Comparison of ENCODE assay signal across 8 mouse cellular contexts in genomic region chr2:127667843-127668506, GRCm38 (mm10). TPM values are rescaled to one million over a fixed set of nuclear protein-coding genes. Genes with fewer than 3 reads are reported as not detected.
A peak's percentile ranks its signal among the peaks of the same experiment; 100 is the strongest.
DNase-seq lines count a peak whose midpoint lies in the region; ATAC-seq and TF ChIP-seq lines count a peak whose summit lies in the region.

No protein-coding gene starts in this region.

- WGBS in heart, postnatal 0 days = 9% methylated on average over 2 of the region's 2 CpGs
- WGBS in kidney, embryonic 14.5 days = 22% methylated on average over 2 of the region's 2 CpGs

- no peak for ATAC-seq in heart, postnatal 0 days (ENCODE audit: insufficient read depth, low read depth)
- ATAC-seq in kidney, embryonic 14.5 days (ENCODE audit: low FRiP score, low TSS enrichment) = no peak

- DNase-seq in heart, postnatal 0 days (ENCODE audit: low spot score) = peak; percentile 21
- DNase-seq in heart, postnatal 25 days (ENCODE audit: low spot score) = no peak
- no peak for DNase-seq in testis, postnatal 10 days (ENCODE audit: low spot score)
- peak; percentile 23 for DNase-seq in c-Kit-positive CD71-positive TER-119-positive erythroid progenitor cells, embryonic 14.5 days (ENCODE audit: low spot score)
- DNase-seq in retina, postnatal 7 days (ENCODE audit: low read depth, low spot score) = peak; percentile 19
- DNase-seq in urinary bladder, postnatal 14 days (ENCODE audit: low spot score) = no peak

- TF ChIP-seq POLR2A in testis, adult 2 months (IDR thresholded peaks at IDR 0.05; ENCODE audit: control insufficient read depth, low read depth, low read length) = no peak

- no peak overlapping the region for H3K9ac ChIP-seq in heart, postnatal 0 days (replicated peaks; ENCODE audit: low read depth, low read length)
- H3K9ac ChIP-seq in kidney, embryonic 14.5 days (ENCODE audit: low read depth, low read length) = no peak overlapping the region

- H3K9me3 ChIP-seq in heart, postnatal 0 days (replicated peaks; ENCODE audit: control insufficient read depth, low read length) = no peaks in the 10 kb centered on the region
- H3K9me3 ChIP-seq in kidney, embryonic 14.5 days (ENCODE audit: control insufficient read depth, low read length) = no peaks in the 10 kb centered on the region

- 0 out of 2 replicates have a peak, but pooled peaks cover 8% of the 10 kb centered on the region for H3K27me3 ChIP-seq in heart, postnatal 0 days (ENCODE audit: control insufficient read depth, insufficient read depth, low read length)
- no peaks in the 10 kb centered on the region for H3K27me3 ChIP-seq in testis, adult 2 months (ENCODE audit: control insufficient read depth, insufficient read depth, low read length)
- H3K27me3 ChIP-seq in kidney, embryonic 14.5 days (ENCODE audit: control insufficient read depth, insufficient read depth, low read length) = no peaks in the 10 kb centered on the region

- H3K36me3 ChIP-seq in heart, postnatal 0 days (replicated peaks; ENCODE audit: control insufficient read depth, insufficient read depth, low read length) = no peaks in the 10 kb centered on the region
- H3K36me3 ChIP-seq in testis, adult 2 months (ENCODE audit: control insufficient read depth, insufficient read depth, low read length) = no peaks in the 10 kb centered on the region
- H3K36me3 ChIP-seq in kidney, embryonic 14.5 days (ENCODE audit: control insufficient read depth, insufficient read depth, low read length) = no peaks in the 10 kb centered on the region

- no peak for TF ChIP-seq EP300 in heart, postnatal 0 days (IDR thresholded peaks at IDR 0.05; ENCODE audit: low read depth)

- no peak overlapping the region for H3K4me2 ChIP-seq in heart, postnatal 0 days (ENCODE audit: low read depth, low read length)
- no peak overlapping the region for H3K4me2 ChIP-seq in kidney, embryonic 14.5 days (replicated peaks; ENCODE audit: low read depth, low read length)

- no peak overlapping the region for H3K27ac ChIP-seq in heart, postnatal 0 days (ENCODE audit: low read depth)
- H3K27ac ChIP-seq in testis, adult 2 months (ENCODE audit: control insufficient read depth, insufficient read depth, low read depth, low read length) = no peak overlapping the region
- no peak overlapping the region for H3K27ac ChIP-seq in kidney, embryonic 14.5 days (ENCODE audit: low read depth, low read length)

- no peak overlapping the region for H3K4me3 ChIP-seq in heart, postnatal 0 days (ENCODE audit: low read depth, low read length)
- H3K4me3 ChIP-seq in testis, adult 2 months (ENCODE audit: control insufficient read depth, low read depth, low read length) = no peak overlapping the region
- H3K4me3 ChIP-seq in kidney, embryonic 14.5 days (ENCODE audit: low read length) = no peak overlapping the region

- intact Hi-C loops in heart, postnatal 25 days (cut with DNase I) = loop anchor here (1.0 kb wide), 1 partner anchor 60 kb away; no protein-coding TSS in a partner anchor

- H3K4me1 ChIP-seq in heart, postnatal 0 days (ENCODE audit: control insufficient read depth, insufficient read depth) = no peaks in the 10 kb centered on the region
- H3K4me1 ChIP-seq in testis, adult 2 months (ENCODE audit: control insufficient read depth, insufficient read depth, low read length) = no peaks in the 10 kb centered on the region
- H3K4me1 ChIP-seq in kidney, embryonic 14.5 days (ENCODE audit: control insufficient read depth, insufficient read depth, low read length) = no peaks in the 10 kb centered on the region

- TF ChIP-seq CTCF in heart, postnatal 0 days (IDR thresholded peaks at IDR 0.05; ENCODE audit: low read depth) = peak; percentile 67
- TF ChIP-seq CTCF in testis, adult 2 months (IDR thresholded peaks at IDR 0.05; ENCODE audit: control insufficient read depth, insufficient read depth, insufficient replicate concordance, low read depth, low read length) = peak; percentile 17; the same call in 1 of the 2 replicates

RNA-seq across cellular contexts. Expression of gene Mal, which starts 11.5 kb away (rescaled TPM):
- total RNA-seq in heart, postnatal 0 days (2014; rRNA removed; ENCODE audit: low replicate concordance) = 8.2 and 11.3 TPM in 2 replicates
- 1.7 and 2.5 TPM in 2 replicates for polyA plus RNA-seq in heart, postnatal 0 days (2015; fragmentation: Nextera tagmentation; extraction: Ambion mirVana)
- total RNA-seq in heart, postnatal 25 days (2021) = 1 to 10 TPM; 5.5 to 7.2 TPM
- 1.2 and 1.3 TPM in 2 replicates for polyA plus RNA-seq in testis, adult 2 months (2012; rRNA removed)
- 21.4 and 33.2 TPM in 2 replicates for polyA plus RNA-seq in kidney, embryonic 14.5 days (2014; fragmentation: Nextera tagmentation; extraction: Ambion mirVana)

Comparison
In these comparisons a context has a peak if more than half of its experiments do, and no peak if none do; other contexts are left out.
1. DNase-seq: peak in heart, postnatal 0 days (single experiment), c-Kit-positive CD71-positive TER-119-positive erythroid progenitor cells, embryonic 14.5 days (single experiment) and retina, postnatal 7 days (single experiment); none in heart, postnatal 25 days (single experiment), testis, postnatal 10 days (single experiment) and urinary bladder, postnatal 14 days (single experiment).